In the genomic region with DNA sequence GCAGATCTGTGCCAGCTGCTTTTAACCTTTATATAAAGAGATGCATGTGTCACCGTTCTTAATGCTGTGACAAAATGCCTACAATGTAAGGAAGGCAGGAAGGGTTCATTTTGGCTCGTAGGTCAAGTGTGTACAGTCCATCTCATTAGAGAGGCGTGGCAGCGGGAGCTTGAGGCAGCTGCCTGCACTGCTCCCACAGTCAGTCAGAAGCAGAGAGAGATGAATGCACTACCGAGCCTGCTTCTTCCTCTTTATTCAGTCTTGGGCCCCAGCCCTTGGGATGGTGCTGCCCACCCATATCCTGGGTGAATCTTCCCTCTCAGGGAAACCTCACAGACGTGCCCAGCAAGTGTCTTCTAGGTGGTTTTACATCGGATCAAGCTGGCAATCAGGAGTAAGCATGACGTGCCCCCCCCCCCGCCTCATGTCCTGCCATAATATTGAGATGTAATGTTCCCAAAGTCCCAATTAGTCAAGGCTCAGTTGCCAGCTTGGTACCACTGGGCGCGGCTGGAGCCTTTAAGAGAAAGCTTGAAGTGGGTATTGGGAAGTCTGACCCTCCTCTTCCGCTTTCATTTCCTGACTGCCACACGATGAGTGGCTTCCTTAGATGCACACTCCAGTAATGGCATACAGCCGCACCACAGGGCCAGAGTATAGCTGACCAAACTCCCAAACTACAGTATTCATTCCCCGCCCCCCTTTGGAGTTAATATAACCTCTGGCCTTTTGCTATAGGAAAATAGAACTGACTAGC, we compare ENCODE assay signal across 25 mouse cellular contexts.
A peak's percentile ranks its signal among the peaks of the same experiment; 100 is the strongest.
DNase-seq lines count a peak whose midpoint lies in the region; ATAC-seq lines count a peak whose summit lies in the region.
"Had no signal": no experiment of that assay in that cellular context is flagged by ENCODE, and none has a peak within 500 bp of the region (broad histone marks: within the 10 kb centered on the region; RNA-seq: fewer than 3 reads in every experiment).

No protein-coding gene starts in this region.

- H3K4me3 ChIP-seq in midbrain, embryonic 16.5 days (ENCODE audit: low read depth, low read length) = no peak overlapping the region
- no peak overlapping the region for H3K4me3 ChIP-seq in midbrain, embryonic 11.5 days (ENCODE audit: low read depth, low read length)
- H3K4me3 ChIP-seq: embryonic facial prominence, embryonic 10.5 days; embryonic facial prominence, embryonic 13.5 days; erythroblast, embryonic 14.5 days; forebrain, embryonic 12.5 days; forebrain, embryonic 15.5 days; heart, embryonic 12.5 days; heart, embryonic 15.5 days; hindbrain, embryonic 12.5 days; hindbrain, embryonic 15.5 days had no signal

- H3K27me3 ChIP-seq in midbrain, embryonic 16.5 days (ENCODE audit: control insufficient read depth, insufficient read depth, low read depth, low read length) = peaks cover 2% of the 10 kb centered on the region
- 0 out of 2 replicates have a peak, but pooled peaks cover 2% of the 10 kb centered on the region for H3K27me3 ChIP-seq in midbrain, embryonic 11.5 days (ENCODE audit: control insufficient read depth, insufficient read depth, low read length)
- no peaks in the 10 kb centered on the region for H3K27me3 ChIP-seq in splenic B cell, adult 2 months (ENCODE audit: control insufficient read depth, insufficient read depth, low read length, poor library complexity, severe bottlenecking)
- H3K27me3 ChIP-seq: forebrain, embryonic 15.5 days had no signal

- DNase-seq in midbrain, embryonic 11.5 days (ENCODE audit: low spot score, missing footprints) = no peak
- peak; percentile 12 for DNase-seq in splenic B cell, adult 2 months (ENCODE audit: low read depth, low spot score)
- no peak for DNase-seq in cerebellum, adult 11-12 months
- DNase-seq in layer of hippocampus, adult 8-10 months (ENCODE audit: low spot score in 2 of 2) = no peak
- DNase-seq: adrenal gland, postnatal 10 days; adrenal gland, postnatal 36 days; cerebellum, adult 11 months; cerebellum, adult 8-10 months; cerebellum, postnatal 10 days; cerebellum, postnatal 36 days; embryo, embryonic 11 days; gastrocnemius, postnatal 25 days; heart, postnatal 10 days had no signal

- no peaks in the 10 kb centered on the region for H3K9me3 ChIP-seq in midbrain, embryonic 16.5 days (replicated peaks; ENCODE audit: control insufficient read depth, low read length, poor library complexity, severe bottlenecking)
- H3K9me3 ChIP-seq in midbrain, embryonic 11.5 days (ENCODE audit: control insufficient read depth, low read length) = no peaks in the 10 kb centered on the region
- H3K9me3 ChIP-seq: embryonic facial prominence, embryonic 10.5 days; embryonic facial prominence, embryonic 13.5 days; forebrain, embryonic 12.5 days; forebrain, embryonic 15.5 days; heart, embryonic 12.5 days; heart, embryonic 15.5 days; hindbrain, embryonic 12.5 days; hindbrain, embryonic 15.5 days had no signal

- H3K9ac ChIP-seq in midbrain, embryonic 16.5 days (ENCODE audit: low read depth, low read length) = no peak overlapping the region
- H3K9ac ChIP-seq in midbrain, embryonic 11.5 days (ENCODE audit: low read length) = no peak overlapping the region
- H3K9ac ChIP-seq: embryonic facial prominence, embryonic 13.5 days; forebrain, embryonic 12.5 days; forebrain, embryonic 15.5 days; heart, embryonic 12.5 days; heart, embryonic 15.5 days; hindbrain, embryonic 12.5 days; hindbrain, embryonic 15.5 days had no signal

- peaks cover under 1% of the 10 kb centered on the region; the same call in 1 of the 2 replicates for H3K4me1 ChIP-seq in midbrain, embryonic 16.5 days (ENCODE audit: control insufficient read depth, insufficient read depth, low read length)
- peaks cover 5% of the 10 kb centered on the region for H3K4me1 ChIP-seq in midbrain, embryonic 11.5 days (ENCODE audit: control insufficient read depth, insufficient read depth, low read length)

- no peak overlapping the region for H3K27ac ChIP-seq in midbrain, embryonic 16.5 days (ENCODE audit: low read length)
- H3K27ac ChIP-seq in midbrain, embryonic 11.5 days (ENCODE audit: low read depth, low read length) = no peak overlapping the region
- H3K27ac ChIP-seq: embryonic facial prominence, embryonic 10.5 days; embryonic facial prominence, embryonic 13.5 days; forebrain, embryonic 12.5 days; forebrain, embryonic 15.5 days; heart, embryonic 15.5 days; hindbrain, embryonic 12.5 days; hindbrain, embryonic 15.5 days had no signal

- H3K4me2 ChIP-seq in midbrain, embryonic 16.5 days (ENCODE audit: low read length) = no peak overlapping the region
- H3K4me2 ChIP-seq in midbrain, embryonic 11.5 days = no peak overlapping the region
- H3K4me2 ChIP-seq: embryonic facial prominence, embryonic 13.5 days; forebrain, embryonic 12.5 days; forebrain, embryonic 15.5 days; heart, embryonic 12.5 days; heart, embryonic 15.5 days; hindbrain, embryonic 12.5 days; hindbrain, embryonic 15.5 days had no signal

- H3K36me3 ChIP-seq in midbrain, embryonic 16.5 days (ENCODE audit: control insufficient read depth, insufficient read depth, low read length) = no peaks in the 10 kb centered on the region
- no peaks in the 10 kb centered on the region for H3K36me3 ChIP-seq in midbrain, embryonic 11.5 days (ENCODE audit: control insufficient read depth, insufficient read depth, low read length)
- H3K36me3 ChIP-seq in splenic B cell, adult 2 months (ENCODE audit: control insufficient read depth, insufficient read depth, low read length, poor library complexity, severe bottlenecking) = no peaks in the 10 kb centered on the region
- H3K36me3 ChIP-seq: embryonic facial prominence, embryonic 10.5 days; embryonic facial prominence, embryonic 13.5 days; forebrain, embryonic 12.5 days; forebrain, embryonic 15.5 days; heart, embryonic 12.5 days; heart, embryonic 15.5 days; hindbrain, embryonic 12.5 days; hindbrain, embryonic 15.5 days had no signal

- WGBS in midbrain, embryonic 16.5 days = 81% methylated on average over 15 of the region's 15 CpGs
- 85% methylated on average over 15 of the region's 15 CpGs for WGBS in midbrain, embryonic 11.5 days

- 0 out of 2 replicates have a peak, but pooled peaks have one; percentile 21 for ATAC-seq in midbrain, embryonic 16.5 days
- ATAC-seq in midbrain, embryonic 11.5 days (ENCODE audit: low FRiP score) = no peak
- ATAC-seq in granulocyte monocyte progenitor cell, adult 5-6 weeks (replicated peaks; ENCODE audit: poor library complexity, severe bottlenecking) = peak; percentile 60
- ATAC-seq: activated CD4-positive, CD25-positive, alpha-beta regulatory T cell, adult 4 months; forebrain, embryonic 15.5 days had no signal
